Mouse (Mus musculus): ENCODE results near the gene Ints11. TPM values are rescaled to one million over a fixed set of nuclear protein-coding genes. Genes with fewer than 3 reads are reported as not detected.

The Ints11 gene
- polyA plus RNA-seq, 1 experiment from 2014 or later, result 78.6 TPM

- Histone ChIP-seq H3K36me3 (no peaks in the 10 kb centered on the region), H3K27me3 (peaks cover 6% of the 10 kb centered on the region), H3K4me3 (no peak overlapping the region), H3K27ac (replicated peaks) (no peak overlapping the region; the same call in 1 of the 2 replicates), H3K9me3 (no peaks in the 10 kb centered on the region), H3K4me1 (replicated peaks) (peaks cover 23% of the 10 kb centered on the region), H3K9ac (no peak overlapping the region), H3K4me2 (no peak overlapping the region)
- 65% methylated on average over 8 of the region's 8 CpGs for WGBS
- no peak for ATAC-seq (ENCODE audit: low FRiP score, low read depth)
Measured at GRCm38 (mm10) chr4:155838187-155839153, 30.9 kb upstream of the Ints11 start.

GRCm38 (mm10) chr4:155839483-155839910, 29.8 kb upstream of the Ints11 start, which contains the start of gene Mxra8:
Gene Mxra8 (plus strand): TSS chr4:155839680.
- H3K4me3 ChIP-seq, result peak within 1 kb of the TSS; percentile 21
- peaks cover 14% of the 10 kb centered on the region for H3K4me1 ChIP-seq (replicated peaks)
- no peaks in the 10 kb centered on the region for H3K36me3 ChIP-seq
- H3K4me2 ChIP-seq, result peak within 1 kb of the TSS; percentile 52
- peak; percentile 55 for ATAC-seq (ENCODE audit: low FRiP score, low read depth)
- H3K9me3 ChIP-seq, result no peaks in the 10 kb centered on the region
- WGBS, result 3% methylated on average over 16 of the region's 16 CpGs
- 0 out of 2 replicates have a peak within 1 kb of the TSS, but pooled peaks have one; percentile 17 for H3K9ac ChIP-seq
- peak within 1 kb of the TSS; percentile 6; the same call in 1 of the 2 replicates for H3K27ac ChIP-seq (replicated peaks)
- peaks cover 6% of the 10 kb centered on the region for H3K27me3 ChIP-seq

GRCm38 (mm10) chr4:155840076-155841002, 29.0 kb upstream of the Ints11 start:
- Histone ChIP-seq H3K4me2 (peak overlapping the region; percentile 52), H3K9ac (0 out of 2 replicates have a peak overlapping the region, but pooled peaks have one; percentile 17), H3K4me3 (peak overlapping the region; percentile 21), H3K9me3 (no peaks in the 10 kb centered on the region), H3K27ac (replicated peaks) (0 out of 2 replicates have a peak overlapping the region, but pooled peaks have one; percentile 6), H3K27me3 (peaks cover 6% of the 10 kb centered on the region), H3K36me3 (no peaks in the 10 kb centered on the region), H3K4me1 (replicated peaks) (peaks cover 14% of the 10 kb centered on the region)
- no peak for ATAC-seq (ENCODE audit: low FRiP score, low read depth)
- 8% methylated on average over 8 of the region's 8 CpGs for WGBS

GRCm38 (mm10) chr4:155841003-155841454, 28.3 kb upstream of the Ints11 start:
- Histone ChIP-seq H3K27ac (replicated peaks) (no peak overlapping the region), H3K9ac (no peak overlapping the region), H3K4me1 (replicated peaks) (peaks cover 14% of the 10 kb centered on the region), H3K4me2 (peak overlapping the region; percentile 52), H3K9me3 (no peaks in the 10 kb centered on the region), H3K27me3 (peaks cover 6% of the 10 kb centered on the region), H3K36me3 (no peaks in the 10 kb centered on the region), H3K4me3 (peak overlapping the region; percentile 21)
- under 1% methylated on average over 32 of the region's 32 CpGs for WGBS
- 0 out of 2 replicates have a peak, but pooled peaks have one; percentile 27 for ATAC-seq (ENCODE audit: low FRiP score, low read depth)

- Histone ChIP-seq H3K9ac (no peak overlapping the region), H3K9me3 (no peaks in the 10 kb centered on the region)
Measured at GRCm38 (mm10) chr4:155841651-155842270, 27.6 kb upstream of the Ints11 start.

GRCm38 (mm10) chr4:155843231-155843630, 26.1 kb upstream of the Ints11 start:
- no peak overlapping the region for H3K27ac ChIP-seq (replicated peaks)
- H3K9me3 ChIP-seq, result no peaks in the 10 kb centered on the region
- no peak for ATAC-seq (ENCODE audit: low FRiP score, low read depth)
- peaks cover 6% of the 10 kb centered on the region for H3K27me3 ChIP-seq
- H3K9ac ChIP-seq, result no peak overlapping the region
- WGBS, result 88% methylated on average over 5 of the region's 5 CpGs
- H3K4me2 ChIP-seq, result no peak overlapping the region
- H3K4me3 ChIP-seq, result no peak overlapping the region
- H3K4me1 ChIP-seq (replicated peaks), result peaks cover 24% of the 10 kb centered on the region
- H3K36me3 ChIP-seq, result no peaks in the 10 kb centered on the region

More at GRCm38 (mm10) chr4:155841651-155842270, 27.6 kb upstream of the Ints11 start:
- Histone ChIP-seq H3K4me3 (0 out of 2 replicates have a peak overlapping the region, but pooled peaks have one; percentile 21), H3K27me3 (peaks cover 6% of the 10 kb centered on the region), H3K27ac (replicated peaks) (no peak overlapping the region), H3K4me1 (replicated peaks) (peaks cover 20% of the 10 kb centered on the region), H3K4me2 (peak overlapping the region; percentile 52), H3K36me3 (no peaks in the 10 kb centered on the region)
- WGBS, result 35% methylated on average over 38 of the region's 38 CpGs
- ATAC-seq (ENCODE audit: low FRiP score, low read depth), result no peak

- no peaks in the 10 kb centered on the region for H3K27me3 ChIP-seq
- peak within 1 kb of the TSS; percentile 85 for H3K27ac ChIP-seq (replicated peaks)
- peak within 1 kb of the TSS; percentile 96 for H3K9ac ChIP-seq
- peak; percentile 88 for ATAC-seq (ENCODE audit: low FRiP score, low read depth)
- 5% methylated on average over 28 of the region's 65 CpGs for WGBS
- H3K4me3 ChIP-seq, result peak within 1 kb of the TSS; percentile 51
- peaks cover 45% of the 10 kb centered on the region for H3K4me1 ChIP-seq (replicated peaks)
- H3K4me2 ChIP-seq, result peak within 1 kb of the TSS; percentile 84
- no peaks in the 10 kb centered on the region for H3K9me3 ChIP-seq
- no peaks in the 10 kb centered on the region for H3K36me3 ChIP-seq
Measured at GRCm38 (mm10) chr4:155846871-155847578, 22.3 kb upstream of the Ints11 start, which contains the start of gene Dvl1. Gene Dvl1 (plus strand): TSS chr4:155847402.

- H3K4me1 ChIP-seq (replicated peaks), result peaks cover 45% of the 10 kb centered on the region
- H3K9me3 ChIP-seq, result no peaks in the 10 kb centered on the region
- under 1% methylated on average over 60 of the region's 69 CpGs for WGBS
- H3K27me3 ChIP-seq, result no peaks in the 10 kb centered on the region
- H3K36me3 ChIP-seq, result no peaks in the 10 kb centered on the region
- ATAC-seq (ENCODE audit: low FRiP score, low read depth), result peak; percentile 63; the same call in 1 of the 2 replicates
- H3K4me3 ChIP-seq, result peak overlapping the region; percentile 51
- H3K4me2 ChIP-seq, result peak overlapping the region; percentile 84
- H3K27ac ChIP-seq (replicated peaks), result peak overlapping the region; percentile 85
- peak overlapping the region; percentile 96 for H3K9ac ChIP-seq
Measured at GRCm38 (mm10) chr4:155847591-155848352, 21.6 kb upstream of the Ints11 start.

- Histone ChIP-seq H3K36me3 (no peaks in the 10 kb centered on the region), H3K27ac (replicated peaks) (no peak overlapping the region), H3K4me3 (peak overlapping the region; percentile 51), H3K4me1 (replicated peaks) (peaks cover 45% of the 10 kb centered on the region), H3K9me3 (no peaks in the 10 kb centered on the region), H3K27me3 (no peaks in the 10 kb centered on the region), H3K9ac (peak overlapping the region; percentile 96), H3K4me2 (peak overlapping the region; percentile 84)
- ATAC-seq (ENCODE audit: low FRiP score, low read depth), result no peak
- WGBS, result 57% methylated on average over 7 of the region's 7 CpGs
Measured at GRCm38 (mm10) chr4:155848434-155849095, 20.8 kb upstream of the Ints11 start.
